Mouse (Mus musculus) forebrain, embryonic 15.5 days (tissue): ENCODE measurements around the gene Gpc1. TPM values are rescaled to one million over a fixed set of nuclear protein-coding genes. Genes with fewer than 3 reads are reported as not detected.

Source experiments
- ATAC-seq: fragments of 200-750 bp; cut with Nextera tagmentation; replicated peaks from 2 replicates; pipeline ENCODE4 v1.8.0; 2017; ENCODE audit warnings: mild to moderate bottlenecking, moderate TSS enrichment, moderate library complexity
- H3K27ac ChIP-seq: fragments of 300-500 bp; sonication (generic); replicated peaks from 2 replicates; pipeline ENCODE4 v1.5.1; 2015; ENCODE audit warnings: mild to moderate bottlenecking, inconsistent platforms
- H3K27me3 ChIP-seq: fragments of 300-500 bp; sonication (generic); 2 replicates; pipeline ENCODE4 v1.6.1; 2015; ENCODE audit warnings: inconsistent platforms
- H3K36me3 ChIP-seq: fragments of 300-500 bp; sonication (generic); 2 replicates; pipeline ENCODE4 v1.6.1; 2015; ENCODE audit warnings: mild to moderate bottlenecking, inconsistent platforms
- H3K4me1 ChIP-seq: fragments of 300-500 bp; sonication (generic); 2 replicates; pipeline ENCODE4 v1.6.1; 2015; ENCODE audit warnings: inconsistent platforms
- H3K4me2 ChIP-seq: fragments of 300-500 bp; sonication (generic); replicated peaks from 2 replicates; pipeline ENCODE4 v1.6.1; 2015; ENCODE audit warnings: mild to moderate bottlenecking, inconsistent platforms
- H3K4me3 ChIP-seq: fragments of 300-500 bp; sonication (generic); 2 replicates; pipeline ENCODE4 v1.5.1; 2015; ENCODE audit warnings: mild to moderate bottlenecking, inconsistent platforms
- H3K9ac ChIP-seq: fragments of 300-500 bp; sonication (generic); replicated peaks from 2 replicates; pipeline ENCODE4 v1.6.1; 2015; ENCODE audit warnings: mild to moderate bottlenecking, inconsistent platforms
- H3K9me3 ChIP-seq: fragments of 300-500 bp; sonication (generic); 2 replicates; pipeline ENCODE4 v1.6.1; 2016; ENCODE audit warnings: inconsistent platforms
- WGBS: fragments of 180-500 bp; shearing (Covaris S2); methylation state at CpG from one replicate; pipeline ENCODE4 v1.1.7; 2015; ENCODE audit warnings: mixed read lengths; 5-methylcytosine and 5-hydroxymethylcytosine counted together
- polyA plus RNA-seq: library from polyadenylated mRNA; unstranded; fragments of >200 nt; fragmentation: Nextera tagmentation; extraction: Ambion mirVana; gene quantifications from 2 replicates; pipeline ENCODE4 v1.2.1, GENCODE M21; 2015

Gene Gpc1
- polyA plus RNA-seq, 1 experiment from 2014 or later = 83.9 TPM

DNA sequence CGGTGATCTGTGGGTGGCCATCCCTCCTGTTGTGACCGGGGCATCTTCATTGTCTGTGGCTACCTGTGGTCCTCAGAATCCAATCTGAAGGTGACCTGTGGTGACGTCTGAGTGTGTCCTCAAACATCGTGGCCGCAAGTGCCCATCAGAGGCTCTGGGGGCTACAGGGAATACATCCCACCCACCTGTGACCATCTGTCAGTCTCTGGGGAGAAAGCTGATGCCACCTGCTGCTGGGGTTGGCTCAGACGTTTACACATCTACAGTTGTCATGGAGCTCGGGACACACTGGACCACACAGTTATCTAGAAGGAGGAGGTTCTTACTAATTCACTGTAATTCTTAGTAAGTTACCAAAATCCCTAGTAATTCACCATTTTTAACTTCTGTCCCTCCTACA is 7.8 kb downstream of the Gpc1 start:
- H3K4me2 ChIP-seq = no peak overlapping the region
- peaks cover 93% of the 10 kb centered on the region for H3K4me1 ChIP-seq
- no peaks in the 10 kb centered on the region for H3K36me3 ChIP-seq
- WGBS = 67% methylated on average over 7 of the region's 7 CpGs
- no peak overlapping the region for H3K27ac ChIP-seq
- H3K27me3 ChIP-seq = no peaks in the 10 kb centered on the region
- no peaks in the 10 kb centered on the region for H3K9me3 ChIP-seq
- no peak overlapping the region for H3K4me3 ChIP-seq
- H3K9ac ChIP-seq = no peak overlapping the region
- ATAC-seq = no peak

- Histone ChIP-seq H3K9me3 (no peaks in the 10 kb centered on the region), H3K9ac (no peak overlapping the region), H3K27ac (no peak overlapping the region), H3K27me3 (no peaks in the 10 kb centered on the region), H3K36me3 (no peaks in the 10 kb centered on the region), H3K4me3 (no peak overlapping the region), H3K4me2 (no peak overlapping the region), H3K4me1 (peaks cover 92% of the 10 kb centered on the region)
- 79% methylated on average over 8 of the region's 8 CpGs for WGBS
- ATAC-seq = no peak
These were observed 8.9 kb downstream of the Gpc1 start for GRCm38 (mm10) chr1:92840231-92840890.

GRCm38 (mm10) chr1:92841427-92841826 is 10.0 kb downstream of the Gpc1 start:
- Histone ChIP-seq H3K4me3 (no peak overlapping the region), H3K4me1 (peaks cover 89% of the 10 kb centered on the region), H3K27ac (no peak overlapping the region), H3K9me3 (no peaks in the 10 kb centered on the region), H3K9ac (no peak overlapping the region), H3K27me3 (no peaks in the 10 kb centered on the region), H3K36me3 (no peaks in the 10 kb centered on the region), H3K4me2 (no peak overlapping the region)
- WGBS = 66% methylated on average over 3 of the region's 3 CpGs
- ATAC-seq = no peak

- Histone ChIP-seq H3K36me3 (no peaks in the 10 kb centered on the region; the same call in 1 of the 2 replicates), H3K27ac (no peak overlapping the region), H3K9ac (no peak overlapping the region), H3K27me3 (no peaks in the 10 kb centered on the region), H3K4me3 (no peak overlapping the region), H3K4me1 (peaks cover 90% of the 10 kb centered on the region), H3K9me3 (no peaks in the 10 kb centered on the region), H3K4me2 (no peak overlapping the region)
- no peak for ATAC-seq
- WGBS = 83% methylated on average over 7 of the region's 7 CpGs
These were observed 14.4 kb downstream of the Gpc1 start for GRCm38 (mm10) chr1:92845889-92846288.

DNA sequence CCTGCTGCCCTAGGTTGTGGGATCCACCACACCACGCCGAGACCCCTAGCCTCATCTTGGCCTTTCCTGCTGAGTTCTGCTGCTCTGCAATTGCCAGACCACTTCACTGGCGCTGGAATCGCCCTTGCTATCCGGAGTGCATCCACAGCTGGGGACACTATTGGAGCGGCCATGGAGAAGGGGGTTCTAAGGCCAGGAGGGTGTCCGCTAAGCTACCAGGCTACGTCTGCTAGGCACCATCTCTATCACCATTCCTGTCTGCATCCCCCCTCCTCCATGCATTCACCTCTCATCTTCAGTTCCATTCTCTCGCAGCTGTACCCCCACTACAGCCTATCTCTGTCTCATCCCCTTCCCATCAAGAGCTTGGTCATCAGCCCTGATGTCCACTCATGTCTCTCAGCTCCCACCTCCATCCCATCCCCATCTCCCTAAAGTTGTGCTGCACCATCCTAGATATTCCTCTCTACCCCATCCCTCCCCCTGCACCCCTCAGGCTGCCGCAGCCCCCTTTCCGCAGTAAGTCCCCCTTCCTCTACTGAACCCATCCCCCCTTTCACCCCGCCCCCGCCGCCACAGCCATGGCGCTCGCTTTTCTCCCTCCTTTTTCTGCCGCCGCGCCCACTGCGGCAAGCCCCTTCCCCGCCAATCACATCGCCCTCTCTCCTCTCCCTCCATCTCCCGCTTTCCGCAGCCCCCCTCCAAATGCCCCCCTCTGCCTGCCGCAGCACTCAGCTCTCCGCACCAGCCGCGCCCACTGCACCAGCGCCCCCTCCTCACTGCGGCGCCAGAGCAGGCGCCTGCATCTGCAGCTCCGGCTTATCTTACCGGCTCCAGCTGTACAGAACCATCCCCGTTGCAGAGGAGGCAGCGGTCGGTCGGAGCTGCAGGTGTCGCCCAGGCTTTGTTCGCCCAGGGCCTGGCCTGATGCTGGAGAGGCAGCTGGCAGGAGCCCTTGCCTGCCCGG is 16.7 kb downstream of the Gpc1 start:
- peak overlapping the region; percentile 45 for H3K4me2 ChIP-seq
- H3K4me3 ChIP-seq = peak overlapping the region; percentile 46
- ATAC-seq = peak; percentile 88
- no peaks in the 10 kb centered on the region for H3K27me3 ChIP-seq
- no peaks in the 10 kb centered on the region; the same call in 1 of the 2 replicates for H3K36me3 ChIP-seq
- H3K27ac ChIP-seq = peak overlapping the region; percentile 85
- no peaks in the 10 kb centered on the region for H3K9me3 ChIP-seq
- H3K4me1 ChIP-seq = peaks cover 90% of the 10 kb centered on the region
- WGBS = 4% methylated on average over 40 of the region's 41 CpGs
- peak overlapping the region; percentile 54 for H3K9ac ChIP-seq

- Histone ChIP-seq H3K27ac (peak overlapping the region; percentile 85), H3K9me3 (no peaks in the 10 kb centered on the region), H3K4me1 (peaks cover 76% of the 10 kb centered on the region), H3K4me2 (peak overlapping the region; percentile 45), H3K27me3 (no peaks in the 10 kb centered on the region), H3K4me3 (peak overlapping the region; percentile 46), H3K9ac (peak overlapping the region; percentile 54), H3K36me3 (peaks cover 11% of the 10 kb centered on the region)
- 80% methylated on average over 2 of the region's 2 CpGs for WGBS
- no peak for ATAC-seq
These were observed 18.0 kb downstream of the Gpc1 start for GRCm38 (mm10) chr1:92849491-92849890.

DNA sequence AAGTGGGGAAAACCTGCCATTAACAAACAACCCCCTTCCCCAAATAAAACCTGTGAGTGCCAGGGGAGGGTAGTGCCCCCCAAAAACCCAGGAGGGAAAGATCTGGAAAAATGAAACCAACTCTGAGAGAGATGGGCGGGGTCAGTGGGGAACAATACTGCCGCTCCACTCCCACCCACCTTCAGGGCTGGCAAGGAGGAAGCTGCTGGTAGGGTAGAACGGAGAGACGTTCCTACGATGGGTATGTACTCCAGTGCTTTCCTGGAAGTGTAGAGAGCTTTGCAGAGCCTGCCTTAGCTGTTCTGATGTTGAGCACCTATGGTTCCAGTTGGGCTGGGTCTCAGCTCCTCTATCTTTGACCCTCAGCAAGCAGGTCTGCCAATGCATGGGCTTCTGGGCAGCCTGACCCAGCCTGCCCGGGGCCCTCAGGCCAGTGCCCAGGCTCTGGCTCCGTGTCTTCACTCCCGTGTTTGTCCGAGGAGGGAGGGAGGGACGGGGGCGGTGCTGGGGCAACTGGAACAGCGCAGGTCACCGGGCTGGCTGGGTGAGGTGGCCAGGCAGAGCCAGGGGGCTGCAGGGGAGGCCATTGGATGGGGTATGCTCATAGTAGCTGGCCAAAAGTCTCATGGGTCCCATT is 18.6 kb downstream of the Gpc1 start:
- H3K27me3 ChIP-seq = no peaks in the 10 kb centered on the region
- peak overlapping the region; percentile 85 for H3K27ac ChIP-seq
- H3K4me3 ChIP-seq = peak overlapping the region; percentile 46
- H3K4me2 ChIP-seq = peak overlapping the region; percentile 45
- peak overlapping the region; percentile 54 for H3K9ac ChIP-seq
- peaks cover 17% of the 10 kb centered on the region for H3K36me3 ChIP-seq
- H3K9me3 ChIP-seq = no peaks in the 10 kb centered on the region
- H3K4me1 ChIP-seq = peaks cover 71% of the 10 kb centered on the region
- ATAC-seq = no peak
- 56% methylated on average over 13 of the region's 13 CpGs for WGBS

- no peaks in the 10 kb centered on the region for H3K9me3 ChIP-seq
- 86% methylated on average over 2 of the region's 2 CpGs for WGBS
- ATAC-seq = no peak
- H3K9ac ChIP-seq = no peak overlapping the region
- no peak overlapping the region for H3K4me2 ChIP-seq
- H3K4me3 ChIP-seq = no peak overlapping the region
- no peaks in the 10 kb centered on the region for H3K27me3 ChIP-seq
- peaks cover 51% of the 10 kb centered on the region for H3K4me1 ChIP-seq
- H3K27ac ChIP-seq = no peak overlapping the region
- H3K36me3 ChIP-seq = peaks cover 40% of the 10 kb centered on the region
These were observed 21.0 kb downstream of the Gpc1 start for GRCm38 (mm10) chr1:92852450-92852849.

GRCm38 (mm10) chr1:92861503-92861902 is 30.1 kb downstream of the Gpc1 start:
- no peak overlapping the region for H3K4me2 ChIP-seq
- H3K36me3 ChIP-seq = peaks cover 42% of the 10 kb centered on the region
- no peaks in the 10 kb centered on the region for H3K9me3 ChIP-seq
- H3K9ac ChIP-seq = no peak overlapping the region
- no peak for ATAC-seq
- peak overlapping the region; percentile 42; the same call in 1 of the 2 replicates for H3K27ac ChIP-seq
- no peaks in the 10 kb centered on the region for H3K27me3 ChIP-seq
- no peak overlapping the region for H3K4me3 ChIP-seq
- peaks cover 8% of the 10 kb centered on the region; the same call in 1 of the 2 replicates for H3K4me1 ChIP-seq
- 75% methylated on average over 6 of the region's 6 CpGs for whole genome bisulfite sequencing

DNA sequence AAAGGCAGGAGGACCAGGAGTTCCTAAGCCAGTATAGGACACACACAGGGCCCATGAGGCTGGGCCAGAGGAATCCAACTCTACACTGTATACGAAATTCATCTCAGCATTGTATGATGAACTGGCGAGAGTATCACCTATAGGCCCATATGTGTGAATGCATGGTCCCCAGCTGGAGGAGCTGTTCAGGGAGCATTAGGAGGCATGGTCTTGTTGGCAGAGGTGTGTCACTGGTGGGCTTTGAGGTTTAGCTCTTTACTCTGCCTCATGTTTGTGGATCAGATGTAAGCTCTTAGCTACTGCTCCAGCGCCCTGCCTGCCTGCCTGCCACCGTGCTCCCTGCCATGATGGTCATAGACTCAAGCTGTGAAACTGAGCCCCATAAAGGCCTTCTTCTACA is 31.8 kb downstream of the Gpc1 start:
- Histone ChIP-seq H3K4me2 (no peak overlapping the region), H3K36me3 (peaks cover 25% of the 10 kb centered on the region), H3K4me3 (no peak overlapping the region), H3K9ac (no peak overlapping the region), H3K9me3 (no peaks in the 10 kb centered on the region), H3K27ac (no peak overlapping the region), H3K4me1 (peaks cover 8% of the 10 kb centered on the region; the same call in 1 of the 2 replicates), H3K27me3 (no peaks in the 10 kb centered on the region)
- WGBS = 84% methylated on average over 4 of the region's 4 CpGs
- ATAC-seq = no peak

GRCm38 (mm10) chr1:92866170-92866569 is 34.7 kb downstream of the Gpc1 start:
- Histone ChIP-seq H3K36me3 (no peaks in the 10 kb centered on the region), H3K27me3 (no peaks in the 10 kb centered on the region), H3K27ac (no peak overlapping the region), H3K4me2 (no peak overlapping the region), H3K4me3 (no peak overlapping the region), H3K9me3 (no peaks in the 10 kb centered on the region), H3K4me1 (peaks cover 8% of the 10 kb centered on the region; the same call in 1 of the 2 replicates), H3K9ac (no peak overlapping the region)
- 60% methylated on average over 2 of the region's 2 CpGs for WGBS
- no peak for ATAC-seq

GRCm38 (mm10) chr1:92869985-92870384 is 38.5 kb downstream of the Gpc1 start:
- ATAC-seq = no peak
- no peaks in the 10 kb centered on the region for H3K36me3 ChIP-seq
- WGBS = 80% methylated on average over 2 of the region's 2 CpGs
- H3K27ac ChIP-seq = no peak overlapping the region
- no peaks in the 10 kb centered on the region for H3K9me3 ChIP-seq
- no peaks in the 10 kb centered on the region for H3K27me3 ChIP-seq
- no peak overlapping the region for H3K4me3 ChIP-seq
- H3K4me2 ChIP-seq = no peak overlapping the region
- peaks cover 8% of the 10 kb centered on the region; the same call in 1 of the 2 replicates for H3K4me1 ChIP-seq
- H3K9ac ChIP-seq = no peak overlapping the region
